Mouse (Mus musculus): ENCODE measurements around the gene Onecut3.

Gene Onecut3

DNA sequence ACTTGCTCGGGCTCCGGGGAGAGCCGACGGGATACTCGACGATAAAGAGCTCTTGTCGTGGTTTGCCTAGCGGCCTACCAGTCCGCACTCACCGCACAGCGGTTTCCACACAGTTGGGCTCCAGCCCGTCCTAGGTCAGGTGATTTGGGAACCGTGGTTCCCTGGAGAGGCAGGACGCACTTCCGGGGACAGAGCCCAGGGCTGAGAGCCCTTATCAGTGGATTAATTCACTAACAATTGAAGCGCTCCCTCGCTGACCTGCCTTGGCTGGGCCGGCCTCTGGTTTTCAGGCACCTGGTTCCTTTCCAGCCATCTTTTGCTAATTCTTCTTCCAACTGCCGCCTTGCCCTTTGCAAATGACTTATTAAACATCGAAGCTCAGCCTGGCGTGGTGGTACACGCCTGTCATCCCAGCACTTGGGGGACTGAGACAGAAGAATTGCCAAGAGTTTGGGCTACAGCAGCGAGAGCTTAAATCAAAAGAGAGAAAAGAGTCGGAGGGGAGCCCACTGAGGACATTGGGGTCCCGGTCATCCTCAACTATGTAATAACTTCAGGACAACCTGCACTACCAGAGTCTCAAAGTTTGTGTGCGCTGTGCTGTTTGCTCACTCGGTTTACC lies 9.1 kb downstream of the Onecut3 start:
- DNase-seq (ENCODE audit: low read depth, low spot score), result no peak

DNA sequence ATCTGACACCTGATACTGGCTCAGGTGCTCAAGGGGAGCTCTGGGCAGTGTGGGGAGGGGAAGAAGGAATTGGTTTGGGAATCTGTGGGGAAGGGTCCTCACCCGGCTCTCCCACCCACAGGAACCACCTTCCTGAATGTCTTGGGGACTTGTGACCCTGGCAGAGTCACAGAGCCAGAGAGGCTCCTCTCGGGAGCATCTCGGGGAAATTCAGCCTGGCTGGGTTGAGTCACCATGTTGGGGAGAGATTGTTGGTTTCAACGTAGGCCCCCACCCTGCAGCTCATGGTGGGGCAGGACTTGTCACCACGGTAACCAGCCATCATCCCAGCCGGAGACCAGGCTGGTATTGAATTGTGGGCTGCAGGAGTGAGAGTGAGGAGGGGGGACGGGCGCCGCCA lies 10.1 kb downstream of the Onecut3 start:
- DNase-seq (ENCODE audit: low read depth, low spot score), result no peak

DNA sequence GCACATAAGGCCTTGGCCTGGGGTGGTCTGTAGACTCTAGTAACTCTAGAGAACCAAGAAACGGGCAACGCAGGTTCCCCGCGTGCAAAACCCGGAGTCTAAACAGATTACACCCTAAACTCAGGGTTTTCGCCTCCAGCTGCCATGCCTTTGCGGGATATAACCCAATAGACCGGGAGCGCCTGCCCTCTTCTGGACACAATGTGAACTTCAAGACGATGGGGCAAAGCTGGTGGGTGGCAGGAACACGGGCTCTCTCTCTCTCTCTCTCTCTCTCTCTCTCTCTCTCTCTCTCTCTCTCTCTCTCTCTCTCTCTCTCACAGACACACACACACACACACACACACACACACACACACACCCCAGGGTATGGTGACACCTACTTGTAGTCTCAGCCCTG lies 11.6 kb downstream of the Onecut3 start:
- peak; percentile 66 for DNase-seq (ENCODE audit: low read depth, low spot score)

DNA sequence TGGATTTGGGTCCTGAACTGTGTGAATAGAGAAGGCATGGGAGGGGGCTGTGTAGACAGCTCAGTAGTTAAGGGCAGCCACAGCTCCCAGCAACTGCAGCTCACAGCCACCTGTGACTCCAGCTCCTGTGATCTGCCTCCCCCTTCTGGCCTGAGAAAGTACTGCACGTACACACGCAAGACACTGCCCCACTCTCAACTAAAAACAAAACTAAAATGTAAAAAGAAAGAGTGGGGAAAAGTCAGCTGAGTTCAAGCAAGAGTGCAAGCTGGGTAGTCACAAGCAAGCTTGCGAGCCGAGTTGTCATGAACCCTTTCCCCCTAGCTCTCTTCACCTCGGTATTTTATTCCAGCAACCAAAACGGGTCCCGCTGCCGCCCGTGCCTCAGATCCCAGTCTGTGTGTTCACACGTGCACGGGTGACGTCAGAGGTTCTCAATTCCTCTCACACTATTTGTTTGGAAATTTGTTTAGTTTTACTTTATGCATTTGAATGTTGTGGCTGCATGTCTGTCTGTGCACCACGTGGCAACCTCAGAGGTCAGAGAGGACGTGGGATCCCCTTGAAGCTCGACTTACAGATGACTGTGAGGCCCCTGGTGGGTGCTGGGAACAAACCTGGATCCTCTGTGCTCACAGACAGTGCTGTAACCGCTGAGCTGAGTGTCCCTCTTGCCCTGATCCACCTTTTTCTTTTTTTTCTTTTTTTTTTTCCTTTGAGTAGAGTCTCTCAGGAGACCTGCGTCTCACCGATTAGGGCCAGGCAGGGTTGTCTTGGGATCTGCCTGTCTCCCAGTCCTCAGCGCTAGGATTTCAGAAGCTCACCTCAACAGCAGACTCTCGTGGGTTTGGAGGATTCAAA lies 15.0 kb downstream of the Onecut3 start:
- peak; percentile 68 for DNase-seq (ENCODE audit: low read depth, low spot score)

DNA sequence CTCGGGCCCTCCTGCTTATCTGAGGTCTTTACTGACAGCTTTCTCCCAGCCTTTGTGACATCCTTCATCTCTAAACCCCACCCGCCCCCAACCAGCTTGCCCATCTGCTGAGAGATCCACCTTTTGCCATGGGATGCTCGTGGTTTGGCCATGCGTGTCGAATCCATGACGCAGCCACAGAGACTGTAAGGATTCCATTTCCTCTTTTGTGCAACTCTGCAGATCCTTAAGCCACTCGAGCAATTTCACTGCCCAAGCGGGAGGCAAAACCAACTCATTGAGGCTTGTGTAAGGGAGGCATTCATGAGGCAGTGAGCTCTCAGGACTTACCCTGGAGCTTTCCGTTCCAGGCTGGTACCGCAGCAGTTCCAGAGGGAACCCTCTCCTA lies 15.6 kb downstream of the Onecut3 start:
- DNase-seq (ENCODE audit: low read depth, low spot score), result no peak

DNA sequence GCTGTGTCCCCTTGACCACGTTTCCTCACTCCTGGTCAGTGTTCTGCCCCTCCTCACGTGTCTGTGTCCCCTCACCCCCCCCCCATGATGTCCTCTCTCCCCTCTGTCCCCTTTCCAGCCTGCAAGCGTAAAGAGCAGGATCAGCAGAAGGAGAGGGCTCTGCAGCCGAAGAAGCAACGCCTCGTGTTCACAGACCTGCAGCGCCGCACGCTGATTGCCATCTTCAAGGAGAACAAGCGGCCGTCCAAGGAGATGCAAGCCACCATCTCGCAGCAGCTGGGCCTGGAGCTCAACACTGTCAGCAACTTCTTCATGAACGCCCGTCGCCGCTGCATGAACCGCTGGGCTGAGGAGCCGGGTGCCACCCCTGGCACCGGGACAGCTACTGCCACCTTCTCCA lies 19.1 kb downstream of the Onecut3 start:
- no peak for DNase-seq (ENCODE audit: low read depth, low spot score)

- DNase-seq (ENCODE audit: low read depth, low spot score), result no peak
These were observed 24.7 kb downstream of the Onecut3 start for GRCm38 (mm10) chr10:80519287-80519686.

DNA sequence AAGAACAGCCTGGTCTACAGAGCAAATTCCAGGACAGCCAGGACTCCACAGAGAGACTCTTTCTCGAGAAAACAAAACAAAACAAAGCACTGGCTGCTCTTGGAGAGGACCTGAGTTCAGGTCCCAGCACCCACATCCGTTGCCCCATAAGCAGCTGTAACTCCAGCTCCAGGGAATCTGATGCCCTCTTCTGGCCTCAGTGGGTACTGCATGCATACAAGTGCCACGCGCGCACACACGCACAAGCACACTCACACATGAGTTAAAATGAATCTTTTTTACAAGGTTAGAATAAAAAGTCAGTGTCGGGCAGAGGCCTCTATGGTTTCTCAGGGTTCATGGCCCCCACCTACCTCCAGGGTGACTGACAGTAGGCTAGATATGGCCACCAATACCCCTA lies 28.7 kb downstream of the Onecut3 start:
- DNase-seq (ENCODE audit: low read depth, low spot score), result no peak

DNA sequence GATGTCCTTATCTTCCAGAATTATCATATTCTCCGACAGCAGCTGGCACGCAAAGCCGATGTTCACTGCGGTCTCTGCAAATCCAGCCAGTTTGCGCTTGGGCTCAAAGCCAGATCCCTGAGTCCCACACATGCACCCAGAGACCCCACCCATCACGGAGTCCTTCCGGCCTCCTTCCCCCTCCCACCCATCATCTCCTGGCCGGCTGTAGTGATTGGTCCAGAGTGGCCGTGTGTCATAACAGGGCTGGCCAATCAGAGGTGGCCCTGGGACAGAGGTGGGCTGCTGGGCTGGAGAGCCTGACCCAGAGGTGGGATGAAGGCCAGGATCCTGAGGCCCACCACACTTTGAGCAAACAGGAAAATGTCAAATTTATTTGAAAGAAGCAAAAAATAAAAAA lies 31.5 kb downstream of the Onecut3 start:
- DNase-seq (ENCODE audit: low read depth, low spot score), result no peak

- no peak for DNase-seq (ENCODE audit: low read depth, low spot score)
These were observed 38.1 kb downstream of the Onecut3 start for GRCm38 (mm10) chr10:80532783-80533182.

- no peak for DNase-seq (ENCODE audit: low read depth, low spot score)
These were observed 39.1 kb downstream of the Onecut3 start for GRCm38 (mm10) chr10:80533704-80534103.

GRCm38 (mm10) chr10:80535071-80535470 lies 40.4 kb downstream of the Onecut3 start:
- DNase-seq (ENCODE audit: low read depth, low spot score), result no peak

DNA sequence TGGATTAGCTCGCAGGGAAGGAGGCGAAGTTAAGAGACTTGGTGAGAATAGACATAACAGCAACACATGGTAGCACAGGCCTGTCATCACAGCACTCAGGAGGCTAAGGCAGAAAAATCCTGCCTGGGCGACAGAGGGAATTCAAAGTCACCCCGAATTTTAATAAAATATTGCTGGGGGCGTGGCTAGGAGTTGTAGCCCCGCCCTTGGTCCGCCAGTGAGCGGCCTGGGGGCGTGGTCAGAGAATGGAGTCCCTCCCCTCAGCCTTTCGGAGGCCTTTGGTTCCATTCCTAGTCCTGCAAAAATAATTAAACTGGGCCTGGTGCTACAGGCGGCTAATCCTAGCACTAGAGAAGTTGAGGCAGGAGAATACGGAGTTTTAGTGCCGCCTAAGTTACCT lies 41.1 kb downstream of the Onecut3 start:
- DNase-seq (ENCODE audit: low read depth, low spot score), result no peak

DNA sequence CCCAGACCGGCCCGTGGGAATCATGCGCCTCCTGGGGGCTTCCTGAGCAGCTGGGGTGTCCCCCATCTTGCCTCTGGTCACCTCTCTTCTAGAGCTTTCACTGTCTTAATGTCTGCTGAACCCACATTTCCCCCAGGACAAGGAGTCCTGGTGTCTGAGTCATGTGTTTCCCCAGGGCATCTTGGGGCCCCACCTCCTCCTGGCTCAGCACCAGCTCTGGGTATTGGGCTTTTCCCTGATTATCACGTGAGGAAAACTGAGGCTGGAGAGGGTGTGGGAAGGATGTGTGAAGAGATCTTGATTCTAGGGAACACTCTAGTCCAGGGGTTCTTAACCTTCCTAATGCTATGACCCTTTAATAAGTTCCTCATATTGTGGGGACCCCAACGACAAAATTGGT lies 43.5 kb downstream of the Onecut3 start:
- DNase-seq (ENCODE audit: low read depth, low spot score), result no peak

DNA sequence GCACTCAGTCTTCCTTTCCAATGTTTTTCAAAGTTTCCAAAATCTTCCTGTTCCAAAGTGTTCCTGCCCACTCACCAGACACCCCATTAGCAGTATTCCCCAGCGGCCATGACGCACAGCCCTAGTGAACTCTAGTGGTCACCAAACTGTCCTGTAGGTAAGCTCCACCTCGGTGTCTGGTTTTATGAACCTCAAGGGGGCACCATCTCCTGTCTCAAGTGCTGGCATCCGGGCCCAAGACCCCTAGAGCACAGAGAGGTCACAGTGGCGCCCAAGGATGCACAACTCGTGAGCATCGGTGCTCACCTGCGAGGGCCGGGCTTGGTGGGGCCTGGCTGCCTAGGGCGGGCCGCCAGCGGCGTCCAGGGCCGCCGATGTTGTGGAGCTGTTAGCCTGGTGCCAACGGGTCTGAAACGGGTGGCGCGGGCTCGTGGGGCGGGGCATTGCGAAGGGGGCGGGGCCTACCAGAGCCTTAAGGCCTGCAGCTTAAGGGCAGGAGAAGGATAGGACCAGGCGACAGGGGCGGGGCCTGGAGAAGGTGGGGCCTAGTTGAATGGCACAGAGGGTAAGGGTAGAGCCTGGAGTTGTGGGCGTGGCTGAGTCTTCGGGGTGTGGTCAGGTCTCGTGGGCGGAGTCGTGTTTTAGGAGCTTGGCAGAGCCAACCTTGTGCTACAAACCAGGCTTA lies 44.2 kb downstream of the Onecut3 start, which contains the start of gene Atp8b3:
TSS of gene Atp8b3 (minus strand) at position 415 of the 685 bp plus-strand sequence.
- peak; percentile 59 for DNase-seq (ENCODE audit: low read depth, low spot score)

DNA sequence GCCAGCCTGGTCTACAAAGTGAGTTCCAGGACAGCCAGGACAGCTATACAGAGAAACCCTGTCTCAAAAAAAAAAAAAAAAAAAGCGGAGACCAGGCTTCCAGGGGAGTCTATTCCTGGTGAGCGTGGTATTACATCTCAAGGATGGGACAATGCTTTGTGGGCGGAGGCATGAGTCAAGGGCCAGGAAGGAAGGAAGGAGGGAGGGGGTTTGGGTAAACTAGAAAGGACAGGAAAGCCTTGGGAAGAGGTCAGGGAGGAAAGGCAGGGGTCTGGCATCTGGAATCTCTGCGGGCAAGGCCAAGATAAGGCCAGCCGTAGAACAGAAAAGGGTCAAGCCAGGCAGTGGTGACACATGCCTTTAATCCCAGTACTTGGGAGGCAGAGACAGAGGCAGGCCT lies 44.9 kb downstream of the Onecut3 start:
- DNase-seq (ENCODE audit: low read depth, low spot score), result no peak

DNA sequence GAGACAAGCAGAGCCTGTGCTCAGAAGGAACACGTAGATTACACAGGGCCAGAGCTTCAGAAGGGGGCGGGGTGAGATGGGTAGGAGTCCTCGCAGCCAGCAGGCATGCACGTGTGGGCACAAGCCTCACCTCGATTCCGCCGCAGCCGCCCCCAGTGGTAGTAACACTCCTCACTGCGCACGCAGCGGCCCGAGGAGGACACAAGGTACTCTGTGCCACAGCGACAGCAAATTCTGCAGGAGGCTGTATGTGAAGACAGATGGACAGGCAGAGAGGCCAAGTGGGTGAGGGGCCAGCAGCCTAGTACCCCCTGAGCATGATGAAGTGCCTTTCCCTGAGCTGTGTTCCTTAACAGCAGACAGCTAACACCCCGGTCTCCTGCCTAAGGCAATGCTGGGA lies 49.2 kb downstream of the Onecut3 start:
- DNase-seq (ENCODE audit: low read depth, low spot score), result no peak

GRCm38 (mm10) chr10:80545590-80545989 lies 51.0 kb downstream of the Onecut3 start:
- no peak for DNase-seq (ENCODE audit: low read depth, low spot score)

DNA sequence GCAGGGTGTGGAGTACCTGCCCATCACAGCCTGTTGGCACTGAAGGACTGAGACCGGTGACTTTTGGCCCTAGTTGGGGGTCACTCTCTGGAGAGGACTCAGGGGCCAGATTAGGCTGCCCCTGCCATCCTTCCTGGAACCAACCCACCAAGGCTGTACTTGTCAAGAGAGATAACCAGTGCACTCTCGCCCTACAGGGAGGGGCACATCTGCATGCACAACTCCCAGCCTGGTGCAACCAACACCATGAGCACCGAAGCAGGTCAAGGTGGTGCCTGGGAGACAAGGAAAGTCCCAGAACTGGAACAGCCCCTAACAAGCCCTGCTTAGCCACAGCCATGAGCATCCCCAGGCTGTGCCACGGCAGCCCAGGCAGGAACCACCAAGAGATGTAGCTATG lies 52.3 kb downstream of the Onecut3 start:
- DNase-seq (ENCODE audit: low read depth, low spot score), result no peak

DNA sequence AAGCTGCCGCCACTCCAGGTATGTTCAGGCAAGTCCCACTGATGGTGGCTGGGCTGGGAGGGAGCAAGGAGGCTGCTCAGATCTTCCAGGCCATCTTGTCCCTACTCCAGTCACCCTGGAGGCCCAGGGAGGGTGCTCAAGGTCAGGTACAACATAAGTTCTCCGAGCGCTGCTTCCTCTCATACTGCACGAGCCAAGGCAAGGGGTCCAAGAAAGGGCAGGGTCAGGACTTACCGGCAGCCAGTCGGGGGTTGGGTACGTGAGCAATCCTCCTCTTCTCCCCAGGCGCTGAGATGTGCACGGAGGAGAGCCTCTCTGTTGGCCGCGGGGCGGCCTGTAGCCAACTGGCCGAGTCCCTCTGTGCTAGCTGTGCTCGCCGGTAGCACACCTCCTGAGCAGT lies 52.9 kb downstream of the Onecut3 start:
- DNase-seq (ENCODE audit: low read depth, low spot score), result no peak

DNA sequence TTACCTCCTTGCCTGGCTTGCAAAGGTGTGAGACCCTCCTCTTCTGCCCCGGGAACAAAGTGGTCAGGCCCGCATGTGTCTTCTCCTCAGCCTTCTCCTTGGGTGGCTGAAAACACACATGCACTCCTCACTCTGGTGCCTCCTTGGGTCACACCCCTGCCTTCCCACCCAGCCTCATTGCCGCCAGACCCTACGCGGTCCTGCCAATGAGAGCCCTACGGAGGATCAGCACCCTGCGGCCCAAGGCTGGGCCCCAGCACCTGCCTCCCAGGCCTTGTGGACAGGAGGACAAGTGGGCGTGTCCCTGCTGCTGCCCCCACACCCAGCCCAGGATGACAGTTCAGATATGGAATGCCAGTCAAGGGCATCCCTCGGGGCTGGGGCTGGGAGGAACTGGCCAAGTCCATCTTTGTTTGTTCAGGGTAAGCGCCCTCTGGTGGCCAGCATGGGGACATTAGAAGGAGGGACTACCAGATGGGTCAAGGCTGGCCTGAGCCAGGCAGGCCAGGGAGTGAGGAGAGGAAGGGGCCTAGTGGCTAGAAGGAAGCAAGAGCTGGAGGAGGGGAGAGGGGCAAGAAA lies 53.9 kb downstream of the Onecut3 start:
- DNase-seq (ENCODE audit: low read depth, low spot score), result peak; percentile 54

DNA sequence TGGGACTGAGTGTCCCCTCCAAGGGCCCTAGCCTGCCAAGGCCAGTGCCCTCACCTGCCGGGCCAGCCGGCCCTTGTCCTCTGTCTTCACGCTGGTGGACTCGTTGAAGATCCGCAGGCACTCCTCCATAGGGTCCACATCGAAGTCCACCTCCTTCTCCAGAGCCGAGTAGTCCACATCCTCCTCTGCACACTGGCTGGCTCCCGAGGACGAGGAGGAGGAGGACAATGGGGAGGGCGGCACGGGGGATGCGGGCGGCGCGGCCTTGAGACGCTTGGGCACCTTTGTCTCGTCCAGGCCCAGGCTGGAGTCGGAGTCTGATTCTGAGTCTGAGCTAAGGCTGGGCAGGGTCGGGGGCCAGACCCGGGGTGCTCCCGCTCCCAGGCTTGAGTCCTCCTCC lies 54.6 kb downstream of the Onecut3 start:
- no peak for DNase-seq (ENCODE audit: low read depth, low spot score)

Data from embryo, embryonic 11.5 days (tissue).